Mouse (Mus musculus) heart, postnatal 0 days (tissue): ENCODE measurements around the gene Tubb2b.

Experiments
- CTCF ChIP-seq: IDR thresholded peaks from 2 replicates; pipeline ENCODE4 v1.5.1; 2016; ENCODE audit warnings: antibody characterized with exemption, control low read depth, low read depth
- EP300 ChIP-seq: IDR thresholded peaks from 2 replicates; pipeline ENCODE4 v1.6.1; 2016; ENCODE audit warnings: antibody characterized with exemption, low read depth

GRCm38 (mm10) chr13:34159926-34160325 lies 29.7 kb upstream of the Tubb2b start:
- TF ChIP-seq CTCF = no peak
- TF ChIP-seq EP300 = no peak
